Mouse (Mus musculus): Measurements from ENCODE around the gene Bcas3. TPM values are rescaled to one million over a fixed set of nuclear protein-coding genes. Genes with fewer than 3 reads are reported as not detected.

The Bcas3 gene
- polyA plus RNA-seq, 1 experiment = 103 TPM

DNA sequence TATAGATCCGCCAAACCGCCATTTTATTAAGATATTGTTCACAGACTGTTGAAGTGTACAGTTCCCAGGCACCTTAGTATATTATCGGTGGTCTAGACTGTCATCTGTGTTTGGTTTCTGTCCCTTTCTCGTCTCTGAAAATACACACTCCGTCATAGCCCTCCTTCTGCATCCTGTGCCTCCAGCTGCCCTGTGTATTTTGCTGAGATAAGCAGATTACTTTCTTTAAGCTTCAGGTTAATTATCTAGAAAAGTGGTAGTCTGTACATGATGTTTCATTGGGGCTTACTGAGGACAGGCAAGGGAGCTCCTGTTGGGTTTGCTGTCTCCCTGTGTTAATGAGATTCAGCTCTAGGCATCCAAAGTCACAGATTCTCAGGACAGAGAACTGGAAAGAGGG lies 146.6 kb downstream of the Bcas3 start:
- no peak for TF ChIP-seq GATA1 (IDR thresholded peaks at IDR 0.05; ENCODE audit: low read length)

DNA sequence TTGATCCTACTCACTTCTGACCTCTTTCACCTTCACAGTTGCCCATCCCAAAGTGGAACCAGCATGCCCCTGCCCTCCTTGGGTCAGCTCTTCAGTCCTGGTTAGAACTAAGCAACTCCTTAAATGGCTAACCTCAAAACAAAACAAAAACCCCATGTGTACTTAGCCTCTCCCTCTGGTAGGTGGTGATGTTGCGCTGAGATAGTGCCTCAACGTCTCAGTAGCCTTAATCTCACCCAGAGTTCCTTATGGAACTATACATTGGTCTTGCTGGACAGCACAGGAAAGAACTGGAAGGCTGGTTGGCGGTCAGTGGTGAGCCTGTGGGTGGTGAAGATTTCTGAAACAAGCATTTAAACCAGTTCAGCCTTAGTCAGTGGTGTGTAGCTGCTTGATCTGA lies 149.1 kb downstream of the Bcas3 start:
- TF ChIP-seq GATA1 (IDR thresholded peaks at IDR 0.05; ENCODE audit: low read length) = no peak

DNA sequence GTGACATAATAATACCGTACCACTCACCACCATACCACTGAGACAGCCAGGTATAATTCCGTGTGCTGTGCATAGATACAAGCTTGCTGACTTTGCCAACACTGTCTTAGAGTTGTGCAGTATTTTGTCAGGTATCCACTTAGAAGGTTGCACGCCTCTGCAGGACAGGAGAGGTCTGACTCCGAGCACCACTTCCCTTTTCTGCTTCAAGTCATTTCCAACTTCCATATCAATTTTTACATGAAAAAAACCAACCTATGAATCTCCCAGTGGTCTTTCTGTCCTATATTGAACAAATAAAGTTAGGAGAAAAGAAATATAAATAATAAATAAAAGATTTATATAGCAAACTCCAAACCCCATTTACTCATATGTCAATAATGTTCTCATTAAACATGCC lies 152.8 kb downstream of the Bcas3 start:
- no peak for TF ChIP-seq GATA1 (IDR thresholded peaks at IDR 0.05; ENCODE audit: low read length)

DNA sequence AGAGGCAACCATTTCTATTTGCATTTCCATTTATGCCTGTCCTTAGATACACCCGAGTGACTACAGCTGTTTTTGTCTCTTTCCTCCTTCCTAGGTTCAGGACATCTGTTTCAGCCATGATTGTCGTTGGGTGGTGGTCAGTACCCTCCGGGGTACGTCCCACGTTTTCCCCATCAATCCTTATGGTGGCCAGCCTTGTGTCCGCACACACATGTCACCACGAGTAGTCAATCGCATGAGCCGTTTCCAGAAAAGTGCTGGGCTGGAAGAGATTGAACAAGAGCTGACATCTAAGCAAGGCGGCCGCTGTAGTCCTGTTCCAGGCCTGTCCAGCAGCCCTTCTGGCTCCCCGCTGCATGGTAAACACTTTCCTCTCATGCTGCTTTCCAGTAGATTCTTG lies 156.4 kb downstream of the Bcas3 start:
- no peak for TF ChIP-seq GATA1 (IDR thresholded peaks at IDR 0.05; ENCODE audit: low read length)

DNA sequence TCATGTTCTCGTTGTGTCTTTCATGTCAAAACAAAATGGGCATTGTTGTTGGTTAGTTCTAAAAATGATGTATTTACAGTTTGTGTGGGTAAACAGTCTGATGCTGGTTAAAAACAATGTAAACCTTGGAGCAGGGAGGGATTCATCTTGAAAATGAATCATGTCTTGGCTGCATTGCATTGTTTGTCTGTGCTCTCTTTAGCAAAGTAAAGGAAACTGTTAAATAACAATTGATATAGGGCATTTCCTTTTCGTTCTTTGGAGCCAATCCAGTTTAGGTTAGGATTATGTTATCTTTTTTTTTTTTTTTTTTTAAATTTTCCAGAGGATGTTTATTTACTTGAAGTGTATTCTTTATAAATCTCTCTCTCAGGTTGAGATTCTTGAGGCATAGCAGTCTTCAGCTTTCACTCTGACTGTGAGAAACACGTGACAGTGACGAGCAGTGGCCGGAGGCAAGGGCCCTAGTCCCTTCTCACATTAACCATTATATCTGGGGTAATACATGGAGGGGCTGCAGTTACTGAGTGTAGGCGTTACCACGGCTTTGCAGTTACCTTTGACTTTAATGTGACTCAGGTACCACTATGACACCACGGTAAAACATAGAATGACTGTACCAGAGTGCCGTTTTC lies 158.4 kb downstream of the Bcas3 start:
- no peak for TF ChIP-seq GATA1 (IDR thresholded peaks at IDR 0.05; ENCODE audit: low read length)

DNA sequence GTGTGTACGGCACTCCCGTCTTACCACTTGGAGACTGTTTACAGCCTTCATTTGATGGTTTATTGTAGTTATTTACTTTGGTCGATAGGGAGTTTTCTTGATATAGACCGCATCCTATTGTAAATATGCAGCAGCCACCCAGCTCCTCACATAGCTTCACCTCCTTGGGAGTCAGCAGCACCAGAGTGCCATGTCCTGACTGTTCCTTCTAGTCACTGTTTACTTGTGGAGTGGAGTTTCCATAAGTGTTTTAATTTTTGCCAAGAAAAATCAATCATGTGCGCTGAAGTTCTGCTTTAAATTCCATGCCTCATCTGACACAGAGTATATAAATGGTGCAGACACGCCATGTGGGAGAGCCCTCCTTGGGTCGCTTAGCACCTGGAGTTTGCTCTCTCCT lies 163.8 kb downstream of the Bcas3 start:
- TF ChIP-seq GATA1 (IDR thresholded peaks at IDR 0.05; ENCODE audit: low read length) = no peak

DNA sequence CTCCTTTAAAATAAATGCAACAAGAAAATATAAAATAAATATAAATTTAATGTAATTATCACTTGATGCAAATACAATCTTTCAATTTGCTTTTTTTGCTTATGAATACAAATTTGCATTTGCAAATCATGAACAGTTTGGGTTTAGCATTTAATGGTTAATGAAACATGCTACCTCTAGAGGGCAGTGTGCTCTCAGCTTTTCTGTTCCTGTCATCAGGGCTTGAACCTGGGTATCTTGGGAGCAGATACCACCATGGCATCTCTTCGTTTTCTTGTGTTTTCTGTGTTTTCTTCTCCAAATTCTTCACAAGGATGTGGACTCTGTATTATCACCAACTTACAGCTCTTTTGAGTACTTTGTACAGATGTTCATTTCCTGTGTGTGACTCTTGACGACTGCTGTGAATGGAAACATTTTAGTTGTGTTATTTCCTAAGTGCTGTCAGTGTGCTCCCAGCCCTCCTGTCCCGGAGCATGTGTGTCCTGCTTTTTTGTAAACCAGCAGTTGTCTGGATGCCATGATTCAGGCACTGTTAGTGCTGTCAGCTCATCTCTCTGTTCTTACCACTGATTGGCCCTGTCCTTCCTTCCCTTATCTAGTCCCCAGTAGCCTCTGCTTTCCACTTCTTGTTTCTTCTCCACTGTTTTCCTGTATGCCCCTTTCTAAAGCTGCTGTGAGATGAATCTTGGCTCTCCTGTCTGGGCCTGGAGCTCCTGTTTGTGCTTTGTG lies 165.2 kb downstream of the Bcas3 start:
- TF ChIP-seq GATA1 (IDR thresholded peaks at IDR 0.05; ENCODE audit: low read length) = no peak

DNA sequence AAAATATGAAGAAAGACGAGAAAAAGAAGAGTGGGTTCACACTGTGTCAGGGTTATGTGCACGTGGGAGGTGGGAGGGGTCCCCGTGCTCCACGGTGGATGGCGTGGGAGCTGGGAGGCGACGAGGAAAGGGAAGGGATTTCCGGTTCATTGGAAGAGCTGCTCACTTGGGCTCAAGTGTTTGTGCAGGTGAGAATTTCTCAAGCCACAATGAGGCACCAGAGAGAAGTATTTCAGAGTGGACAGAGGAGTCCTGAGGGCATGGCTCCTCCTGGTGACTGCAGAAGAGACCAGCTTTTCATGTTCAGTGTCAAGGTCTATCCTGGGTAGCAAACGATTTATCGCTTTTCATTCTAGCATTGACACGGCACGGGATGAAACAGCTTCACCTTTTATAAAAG lies 167.3 kb downstream of the Bcas3 start:
- TF ChIP-seq GATA1 (IDR thresholded peaks at IDR 0.05; ENCODE audit: low read length) = no peak

DNA sequence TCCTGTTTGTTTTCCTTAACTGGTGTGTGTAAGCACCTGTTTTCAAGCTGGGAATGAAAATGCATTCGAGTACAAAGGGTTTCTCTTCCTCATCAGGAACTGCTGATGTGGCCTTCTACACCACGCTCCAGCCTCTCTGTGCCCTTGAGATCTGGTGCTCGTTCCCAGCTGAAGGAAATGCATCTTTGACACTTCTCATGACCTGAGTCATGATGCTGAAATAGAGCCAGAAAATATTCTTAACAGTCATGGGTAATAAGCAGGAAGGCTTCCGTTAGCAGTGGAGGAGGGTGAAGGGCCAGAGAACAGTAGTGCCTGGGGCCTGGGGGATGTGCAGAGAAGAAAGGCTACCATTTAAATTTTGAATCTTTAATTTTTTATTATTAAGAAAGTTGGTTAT lies 168.0 kb downstream of the Bcas3 start:
- TF ChIP-seq GATA1 (IDR thresholded peaks at IDR 0.05; ENCODE audit: low read length) = no peak

DNA sequence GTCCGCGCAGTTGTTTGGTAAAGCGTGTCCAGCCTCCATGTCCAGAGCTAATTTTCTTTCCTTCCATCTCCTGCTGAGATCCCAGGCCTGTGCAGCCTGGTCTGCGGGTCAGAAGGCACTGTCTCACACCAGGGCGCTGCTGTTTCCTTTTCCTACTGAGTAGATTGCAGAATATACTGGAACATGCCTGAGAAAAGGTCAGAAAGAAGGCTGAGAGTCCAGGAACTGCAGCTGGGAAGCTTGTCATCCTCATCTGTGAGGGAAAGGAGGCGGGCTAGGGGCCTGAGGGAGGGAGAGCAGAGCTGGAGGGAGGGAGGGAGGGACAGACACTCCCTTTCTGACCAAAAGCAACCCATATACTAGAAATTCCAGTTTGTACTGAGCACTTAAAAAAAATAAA lies 170.7 kb downstream of the Bcas3 start:
- TF ChIP-seq GATA1 (IDR thresholded peaks at IDR 0.05; ENCODE audit: low read length) = no peak

DNA sequence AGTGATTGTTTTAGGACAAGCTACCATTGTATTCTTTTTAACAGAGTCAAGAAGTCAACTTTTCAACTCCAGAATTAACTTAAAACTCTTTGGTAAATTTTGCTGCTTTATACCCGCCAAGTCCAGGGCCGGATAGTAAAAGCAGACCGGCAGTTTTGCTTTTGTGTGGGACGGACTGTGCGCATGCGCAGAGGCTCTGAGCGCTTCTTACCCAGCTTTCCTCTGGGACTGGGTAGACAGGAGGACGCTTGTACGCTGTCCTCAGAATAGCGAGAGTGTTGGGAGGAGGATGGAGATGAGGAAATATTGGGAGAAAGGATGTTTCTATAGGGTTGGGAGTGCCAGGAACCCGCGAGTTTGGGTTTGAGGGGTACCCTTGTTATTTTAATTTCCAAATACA lies 171.2 kb downstream of the Bcas3 start:
- TF ChIP-seq GATA1 (IDR thresholded peaks at IDR 0.05; ENCODE audit: low read length) = no peak

DNA sequence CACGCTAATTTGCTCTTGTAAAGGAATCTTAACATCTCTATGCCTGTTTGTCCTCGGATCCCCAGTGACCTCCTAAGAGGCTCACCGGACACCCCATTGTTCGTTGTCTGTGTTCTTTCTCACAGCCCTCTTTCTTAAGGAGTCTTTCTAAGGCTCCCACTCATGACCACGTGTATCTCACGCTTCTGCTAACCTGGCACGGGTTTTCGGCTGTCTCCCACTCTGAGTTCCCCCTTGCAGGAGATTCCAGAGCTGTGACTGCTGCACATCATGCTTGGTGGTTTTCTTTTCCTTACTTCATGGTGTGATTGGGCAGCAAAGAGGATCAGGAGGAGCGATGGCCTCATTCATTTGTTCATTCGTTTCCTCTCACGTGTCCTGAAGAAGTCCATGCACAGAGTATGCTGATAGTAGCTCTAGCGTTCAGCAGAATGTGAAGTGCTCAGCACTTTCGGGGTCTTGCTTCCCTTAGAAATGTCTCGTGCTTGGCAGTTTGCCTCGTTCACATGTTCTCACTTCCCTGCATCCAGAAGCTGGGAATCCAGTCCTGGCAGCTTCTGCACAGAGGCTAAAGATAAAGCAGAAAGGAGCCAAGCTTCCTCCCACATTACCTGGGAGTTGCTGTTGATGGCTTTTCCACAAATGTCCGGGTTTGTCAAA lies 172.0 kb downstream of the Bcas3 start:
- TF ChIP-seq GATA1 (IDR thresholded peaks at IDR 0.05; ENCODE audit: low read length) = no peak

DNA sequence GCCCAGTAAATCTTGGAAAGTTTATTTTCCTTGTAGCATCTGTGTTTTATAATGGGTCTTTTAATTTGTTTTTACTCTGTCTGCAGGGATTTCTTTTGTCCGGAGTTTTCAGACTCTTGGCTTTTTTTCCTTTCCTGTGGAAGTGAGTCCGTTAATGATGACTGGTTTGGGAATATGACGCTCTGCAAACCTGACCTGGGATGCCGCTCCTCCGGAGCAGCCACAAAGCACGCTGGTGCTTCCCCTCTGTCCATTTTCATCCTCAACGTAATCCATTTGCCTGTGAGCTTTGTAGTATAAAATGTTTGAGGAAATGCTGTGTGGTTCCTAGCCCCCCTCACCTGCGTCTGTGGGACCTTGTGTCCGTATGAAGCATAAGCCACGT lies 172.5 kb downstream of the Bcas3 start:
- TF ChIP-seq GATA1 (IDR thresholded peaks at IDR 0.05; ENCODE audit: low read length) = no peak

DNA sequence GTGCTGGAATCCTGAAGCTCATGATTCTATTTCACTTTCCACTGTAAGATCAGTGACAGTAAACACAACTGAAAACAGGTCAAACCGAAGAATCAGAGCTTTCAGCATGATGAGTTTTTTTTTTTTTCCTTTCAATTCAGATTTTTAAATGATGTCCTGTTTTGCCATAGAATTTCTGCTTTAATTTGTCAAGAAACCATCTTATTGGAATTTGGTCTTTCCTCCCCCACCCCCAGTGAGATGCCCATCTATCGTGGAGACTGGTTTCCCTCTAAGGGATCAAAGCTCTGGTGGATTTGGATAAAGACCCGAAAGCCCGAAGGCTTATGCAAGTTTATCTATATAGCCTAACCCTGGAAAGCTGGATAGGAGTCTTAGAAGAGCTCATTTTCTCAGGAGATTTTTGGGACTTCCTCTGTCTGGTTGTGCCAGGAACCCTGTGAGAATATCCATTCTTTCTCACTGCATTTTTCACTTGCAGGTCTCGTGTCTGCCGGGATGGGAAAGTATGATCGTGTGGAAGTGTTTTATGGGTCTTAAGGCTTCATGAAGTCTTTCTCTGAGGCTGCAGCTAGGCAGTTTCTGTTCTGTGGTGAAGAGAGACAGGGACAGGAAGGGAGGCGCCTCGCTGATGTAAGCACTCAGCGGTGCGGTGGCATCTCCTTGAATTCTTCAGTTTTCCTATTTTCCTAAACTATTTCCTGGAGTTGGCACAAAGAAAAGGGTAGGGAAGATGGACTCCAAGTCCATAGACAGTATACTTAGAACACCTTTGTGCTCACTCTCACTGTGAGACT lies 173.2 kb downstream of the Bcas3 start:
- TF ChIP-seq GATA1 (IDR thresholded peaks at IDR 0.05; ENCODE audit: low read length) = no peak

DNA sequence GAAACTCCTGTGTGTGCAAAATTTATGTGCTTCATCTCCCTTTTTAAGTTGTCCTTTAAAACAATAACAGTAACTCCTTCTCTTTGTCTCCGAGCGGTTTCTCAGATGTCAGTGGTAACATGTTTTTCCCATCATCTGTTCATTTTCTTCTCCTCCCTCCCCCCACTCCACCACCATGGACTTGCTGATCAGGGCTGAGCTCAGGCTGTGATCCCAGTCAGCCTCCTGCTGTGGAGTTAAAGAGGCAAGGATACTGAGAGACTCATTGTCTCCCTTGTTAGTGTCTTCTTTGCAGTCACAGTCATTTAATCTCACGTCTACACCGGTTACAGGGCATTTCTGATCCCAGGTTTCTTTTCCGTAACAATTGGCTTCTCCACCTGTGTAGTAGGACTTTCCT lies 174.3 kb downstream of the Bcas3 start:
- TF ChIP-seq GATA1 (IDR thresholded peaks at IDR 0.05; ENCODE audit: low read length) = no peak
